19 mouse cellular contexts compared by ENCODE assay signal in the genomic region with DNA sequence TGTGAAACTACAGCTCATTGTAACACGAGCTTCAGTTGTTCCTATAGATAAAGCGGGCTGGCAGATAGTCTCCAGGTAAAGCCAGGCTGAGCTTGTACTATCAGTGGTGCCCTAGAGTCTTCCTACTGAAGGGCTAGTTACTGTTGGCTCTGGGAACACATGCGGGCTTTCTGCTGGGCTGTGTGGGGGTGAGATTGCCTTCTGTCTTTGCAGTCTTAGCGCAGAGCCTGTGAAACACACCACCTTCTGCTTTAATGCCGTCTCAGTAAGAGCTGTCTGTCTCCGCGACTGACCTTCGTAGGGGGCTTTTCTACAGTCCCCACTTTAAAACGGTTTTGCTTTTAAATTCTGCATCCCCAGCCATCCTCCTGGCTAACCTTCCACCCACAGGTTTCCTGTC.
"Had no signal": no experiment of that assay in that cellular context is flagged by ENCODE, and none has a peak within 500 bp of the region (broad histone marks: within the 10 kb centered on the region; RNA-seq: fewer than 3 reads in every experiment).

No protein-coding gene starts in this region.

- H3K27me3 ChIP-seq: intestine, embryonic 15.5 days; limb, embryonic 13.5 days; liver, embryonic 15.5 days had no signal

- H3K27ac ChIP-seq: intestine, embryonic 15.5 days; limb, embryonic 10.5 days; limb, embryonic 13.5 days; liver, embryonic 12.5 days; liver, embryonic 15.5 days; lung, embryonic 15.5 days; midbrain, embryonic 10.5 days; neural tube, embryonic 12.5 days; neural tube, embryonic 15.5 days had no signal

- H3K9ac ChIP-seq: intestine, embryonic 15.5 days; limb, embryonic 13.5 days; liver, embryonic 12.5 days; liver, embryonic 15.5 days; lung, embryonic 15.5 days; neural tube, embryonic 12.5 days; neural tube, embryonic 15.5 days had no signal

- H3K4me1 ChIP-seq: intestine, embryonic 15.5 days; limb, embryonic 10.5 days; limb, embryonic 13.5 days; liver, embryonic 12.5 days; liver, embryonic 15.5 days; lung, embryonic 15.5 days; megakaryocyte, embryonic 14.5 days had no signal

- DNase-seq: kidney, adult 9 months; kidney, postnatal 14 days; kidney, postnatal 4 days; liver; lung, adult 18-20 months; lung, postnatal 10 days; lung, postnatal 36 days; midbrain, embryonic 14.5 days; right cerebral cortex, postnatal 25 days had no signal

- ATAC-seq: intestine, embryonic 15.5 days; liver, embryonic 12.5 days had no signal

- H3K4me2 ChIP-seq: intestine, embryonic 15.5 days; limb, embryonic 13.5 days; liver, embryonic 12.5 days; liver, embryonic 15.5 days; lung, embryonic 15.5 days; neural tube, embryonic 12.5 days; neural tube, embryonic 15.5 days had no signal

- H3K4me3 ChIP-seq: intestine, embryonic 15.5 days; limb, embryonic 10.5 days; limb, embryonic 13.5 days; liver, embryonic 12.5 days; liver, embryonic 15.5 days; lung, embryonic 15.5 days; megakaryocyte, embryonic 14.5 days; midbrain, embryonic 10.5 days; neural tube, embryonic 12.5 days; neural tube, embryonic 15.5 days had no signal

- H3K36me3 ChIP-seq: intestine, embryonic 15.5 days; limb, embryonic 10.5 days; limb, embryonic 13.5 days; liver, embryonic 12.5 days; liver, embryonic 15.5 days; lung, embryonic 15.5 days; midbrain, embryonic 10.5 days; neural tube, embryonic 12.5 days; neural tube, embryonic 15.5 days had no signal

- H3K9me3 ChIP-seq: intestine, embryonic 15.5 days; limb, embryonic 10.5 days; limb, embryonic 13.5 days; liver, embryonic 12.5 days; liver, embryonic 15.5 days; lung, embryonic 15.5 days; megakaryocyte, embryonic 14.5 days; midbrain, embryonic 10.5 days; neural tube, embryonic 12.5 days; neural tube, embryonic 15.5 days had no signal
